Mouse (Mus musculus): ENCODE data around the gene Dclk1.

Gene Dclk1

GRCm38 (mm10) chr3:55333511-55333910, 91.3 kb downstream of the Dclk1 start:
- no peak for DNase-seq (ENCODE audit: low spot score)

- DNase-seq (ENCODE audit: low spot score): no peak
Observed at GRCm38 (mm10) chr3:55336895-55337294, 94.7 kb downstream of the Dclk1 start.

DNA sequence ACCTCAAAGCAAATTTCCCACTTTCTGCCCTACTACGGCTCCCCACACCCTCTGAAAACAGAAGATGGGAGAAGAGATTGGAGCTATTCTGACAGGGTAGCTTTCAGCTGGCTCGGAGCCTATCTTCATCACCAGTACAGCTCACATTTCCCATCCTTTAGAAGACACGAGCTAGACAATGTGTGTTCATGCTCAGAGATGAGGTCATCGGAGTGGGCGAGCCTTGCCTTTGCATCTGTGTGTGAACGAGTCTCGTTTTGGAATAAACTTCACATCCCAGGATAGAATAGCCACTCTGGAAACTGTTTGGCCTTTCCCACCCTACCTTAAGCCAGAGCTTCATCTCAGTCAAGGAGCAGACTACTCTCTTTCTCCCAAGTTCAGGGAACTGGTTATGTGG, 95.5 kb downstream of the Dclk1 start:
- no peak for DNase-seq (ENCODE audit: low spot score)

DNA sequence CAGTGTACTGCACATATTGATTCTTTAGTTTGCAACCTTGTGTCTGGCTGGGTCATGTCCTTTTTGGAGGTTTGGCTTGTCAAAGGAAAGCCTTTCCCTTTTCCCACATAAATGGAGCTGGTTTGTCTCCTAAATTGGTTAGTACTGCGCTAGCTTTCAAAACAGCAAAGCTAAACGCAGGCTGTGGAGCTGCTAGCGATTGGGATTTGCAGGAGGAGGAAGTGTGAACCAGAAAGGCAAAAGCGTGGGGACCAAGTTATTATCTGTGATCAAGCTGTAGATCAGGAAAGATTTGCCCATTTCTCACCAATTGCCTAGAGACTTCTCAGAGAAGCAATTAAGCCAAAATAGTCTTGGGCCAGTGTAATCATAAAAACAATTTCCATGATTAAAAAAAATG, 100.3 kb downstream of the Dclk1 start:
- no peak for DNase-seq (ENCODE audit: low spot score)

- no peak for DNase-seq (ENCODE audit: low spot score)
Observed at GRCm38 (mm10) chr3:55347371-55348025, 105.3 kb downstream of the Dclk1 start.

- no peak for DNase-seq (ENCODE audit: low spot score)
Observed at GRCm38 (mm10) chr3:55348026-55348390, 105.8 kb downstream of the Dclk1 start.

- no peak for DNase-seq (ENCODE audit: low spot score)
Observed at GRCm38 (mm10) chr3:55350194-55350593, 108.0 kb downstream of the Dclk1 start.

- DNase-seq (ENCODE audit: low spot score): no peak
Observed at GRCm38 (mm10) chr3:55351281-55352052, 109.3 kb downstream of the Dclk1 start.

GRCm38 (mm10) chr3:55352529-55352928, 110.4 kb downstream of the Dclk1 start:
- no peak for DNase-seq (ENCODE audit: low spot score)

- DNase-seq (ENCODE audit: low spot score): no peak
Observed at GRCm38 (mm10) chr3:55353169-55353568, 111.0 kb downstream of the Dclk1 start.

DNA sequence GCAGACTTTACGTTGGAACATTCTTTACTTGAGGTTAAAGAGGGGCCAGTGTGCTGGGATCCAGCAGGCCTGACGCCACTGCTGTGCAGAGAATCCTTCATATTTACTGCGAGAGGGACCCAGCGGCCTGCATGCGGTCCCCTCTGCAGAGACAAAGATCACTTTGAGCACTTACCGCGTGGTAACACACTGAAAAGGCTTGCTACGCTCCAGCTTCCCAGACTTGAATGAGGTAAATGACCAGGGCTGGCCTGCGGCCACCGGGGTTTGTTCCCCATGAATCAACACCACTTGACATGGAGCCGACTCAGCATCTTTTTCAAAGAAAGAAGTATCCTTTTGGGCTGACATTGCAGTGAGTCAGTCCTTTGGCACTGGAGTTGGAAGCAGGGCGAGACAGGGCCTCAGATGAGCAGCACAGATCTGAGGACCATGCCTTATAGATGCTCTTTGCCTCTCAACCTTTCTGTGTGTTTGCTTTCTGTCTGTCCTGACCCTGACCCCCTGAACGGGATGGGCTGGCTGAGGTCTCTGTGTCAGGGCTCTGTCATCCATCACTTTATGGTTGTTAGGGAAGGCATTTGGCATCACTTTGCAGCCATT, 111.8 kb downstream of the Dclk1 start:
- peak; percentile 27 for DNase-seq (ENCODE audit: low spot score)

DNA sequence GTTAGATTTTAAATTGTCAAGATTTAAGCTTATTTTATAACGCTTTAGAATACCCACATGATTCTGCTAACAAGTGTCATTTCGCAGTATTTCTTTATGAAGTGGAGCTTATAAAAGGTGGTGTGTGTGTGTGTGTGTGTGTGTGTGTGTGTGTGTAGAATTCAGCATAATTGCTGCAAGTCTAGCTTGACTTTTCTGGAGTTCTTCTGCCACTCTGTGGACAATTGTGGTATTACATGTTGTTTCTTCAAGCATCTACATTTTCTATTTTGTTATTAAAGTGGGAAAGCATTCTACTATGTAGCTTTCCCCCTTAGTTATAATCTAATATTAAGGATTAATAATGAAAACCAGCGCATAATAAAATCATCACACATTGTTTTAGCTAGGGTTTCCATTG, 112.6 kb downstream of the Dclk1 start:
- no peak for DNase-seq (ENCODE audit: low spot score)

- no peak for DNase-seq (ENCODE audit: low spot score)
Observed at GRCm38 (mm10) chr3:55358486-55358885, 116.3 kb downstream of the Dclk1 start.

GRCm38 (mm10) chr3:55360836-55361235, 118.7 kb downstream of the Dclk1 start:
- DNase-seq (ENCODE audit: low spot score): no peak

GRCm38 (mm10) chr3:55367166-55367565, 125.0 kb downstream of the Dclk1 start:
- no peak for DNase-seq (ENCODE audit: low spot score)

DNA sequence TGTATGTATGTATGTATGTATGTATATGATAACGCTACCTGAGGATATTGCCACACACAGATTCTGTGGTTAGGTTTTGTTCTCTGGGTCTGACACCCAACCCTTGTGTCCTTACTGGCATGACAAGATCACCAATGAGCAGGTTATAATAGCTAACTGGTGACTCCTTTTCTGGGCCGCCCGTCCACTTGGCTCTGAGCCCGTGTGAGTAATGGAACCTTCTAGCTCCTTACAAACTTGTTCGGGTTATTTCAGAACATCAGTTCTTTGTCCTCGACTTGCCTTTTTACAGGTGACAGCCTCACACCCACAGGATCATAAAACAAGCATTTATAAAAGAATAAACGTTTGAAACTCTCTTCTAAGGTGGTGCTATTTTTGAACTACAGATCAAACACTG, 127.0 kb downstream of the Dclk1 start:
- DNase-seq (ENCODE audit: low spot score): no peak

- peak; percentile 28 for DNase-seq (ENCODE audit: low spot score)
Observed at GRCm38 (mm10) chr3:55373689-55374088, 131.5 kb downstream of the Dclk1 start.

DNA sequence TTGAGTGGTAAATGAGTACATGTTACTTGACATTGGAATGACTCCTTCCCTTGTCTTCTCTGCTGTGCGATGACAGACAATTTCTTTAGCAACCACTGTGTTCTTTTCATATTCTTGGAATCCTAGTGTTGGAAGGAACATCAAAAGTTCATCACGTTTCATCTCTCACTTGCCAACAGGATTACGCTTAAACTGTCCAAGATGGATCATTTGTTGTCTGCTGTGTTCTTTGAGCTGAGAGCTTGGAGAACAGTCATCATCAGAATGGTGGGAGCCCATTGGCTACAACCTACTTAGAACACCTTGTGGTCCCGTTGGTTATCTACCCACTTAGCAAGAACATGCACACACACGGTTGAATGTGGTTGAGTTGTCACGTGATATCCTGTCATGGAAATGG, 136.4 kb downstream of the Dclk1 start:
- no peak for DNase-seq (ENCODE audit: low spot score)

DNA sequence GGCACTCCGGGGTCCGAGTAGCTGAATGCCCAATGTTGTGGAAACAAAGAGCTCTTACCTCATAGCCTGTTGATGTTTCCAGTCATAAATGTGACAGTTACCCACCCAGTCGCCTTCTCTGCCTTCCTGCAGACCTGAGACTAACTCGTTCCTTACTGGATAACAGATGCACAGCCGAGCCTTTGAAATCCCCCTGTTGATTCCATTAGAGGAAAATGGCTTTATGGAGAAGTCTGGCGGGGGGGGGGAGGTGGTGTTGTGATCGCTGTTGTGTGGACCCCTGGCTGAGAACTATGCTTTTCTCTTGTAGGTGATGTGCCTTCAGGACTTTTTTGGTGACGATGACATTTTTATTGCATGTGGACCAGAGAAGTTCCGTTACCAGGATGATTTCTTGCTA, 138.3 kb downstream of the Dclk1 start:
- no peak for DNase-seq (ENCODE audit: low spot score)

DNA sequence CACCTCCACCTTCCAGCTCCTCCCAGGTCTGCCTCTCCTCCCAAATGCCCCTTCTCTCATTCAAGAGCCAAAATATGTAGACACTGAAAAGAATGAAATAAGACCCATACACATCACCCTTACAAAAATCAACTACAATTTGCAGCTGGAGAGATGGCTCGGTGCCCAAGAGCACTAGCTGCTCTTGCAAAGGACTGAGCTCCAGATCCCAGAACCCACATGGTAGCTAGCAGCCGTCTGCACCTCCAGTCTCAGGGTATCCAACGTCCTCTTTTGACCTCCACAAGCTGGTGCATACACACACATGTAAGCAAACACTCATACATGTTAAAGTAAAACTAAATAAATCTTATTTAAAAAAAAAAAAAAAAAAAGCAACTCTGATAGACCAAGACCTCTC, 150.4 kb downstream of the Dclk1 start:
- no peak for DNase-seq (ENCODE audit: low spot score)

DNA sequence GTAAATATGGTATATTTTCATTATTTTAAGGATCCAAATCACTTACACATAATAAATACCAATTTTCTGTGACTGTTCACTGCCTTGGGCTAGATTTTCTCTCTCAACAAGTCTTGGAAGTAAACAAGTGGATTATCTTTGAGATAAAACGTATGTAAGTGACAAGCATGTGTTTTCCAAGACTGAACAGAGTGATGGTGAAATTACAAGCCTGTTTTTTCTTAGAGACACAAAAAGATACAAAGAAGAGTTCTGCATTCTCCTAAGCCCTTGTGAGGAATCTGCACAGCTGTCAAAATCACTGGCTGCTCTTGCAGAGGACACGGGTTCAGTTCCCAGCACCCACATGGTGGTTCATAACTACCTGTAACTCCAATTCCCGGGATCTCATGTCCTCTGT, 151.4 kb downstream of the Dclk1 start:
- DNase-seq (ENCODE audit: low spot score): no peak

DNA sequence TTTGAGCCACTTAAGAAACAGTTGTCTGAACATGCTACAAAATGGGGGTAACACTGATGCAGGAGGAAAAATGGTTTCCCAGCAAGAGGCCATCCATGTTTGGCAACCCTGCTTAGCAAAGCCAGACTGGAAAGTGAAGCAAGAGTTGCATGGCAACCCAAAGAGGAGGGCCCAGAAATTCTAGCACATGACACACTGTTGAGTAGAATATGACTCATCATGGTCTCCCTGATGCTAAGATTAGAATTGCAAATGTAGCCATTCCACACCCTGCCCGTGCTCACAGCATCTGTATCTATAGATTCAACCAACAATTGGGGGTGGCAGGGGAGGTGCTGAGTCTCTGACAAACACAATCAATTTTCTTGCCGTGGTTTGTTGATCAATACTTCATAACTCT, 154.6 kb downstream of the Dclk1 start:
- no peak for DNase-seq (ENCODE audit: low spot score)
